Mouse (Mus musculus) neural tube, embryonic 11.5 days (tissue): Measurements from ENCODE around the gene Kalrn. TPM values are rescaled to one million over a fixed set of nuclear protein-coding genes. Genes with fewer than 3 reads are reported as not detected.

Experiments used
- ATAC-seq: fragments of 200-750 bp; cut with Nextera tagmentation; 2 replicates; pipeline ENCODE4 v1.8.0; 2017; ENCODE audit warnings: moderate number of reproducible peaks, mild to moderate bottlenecking, moderate TSS enrichment, moderate library complexity; ENCODE audit not compliant: insufficient read depth, low FRiP score, low TSS enrichment
- DNase-seq: peaks from one replicate; pipeline ENCODE4 v3.0.0-alpha.2; 2015; ENCODE audit warnings: low spot score
- H3K27ac ChIP-seq: fragments of 300-500 bp; sonication (generic); 2 replicates; pipeline ENCODE4 v1.5.1; 2014; ENCODE audit warnings: low read depth, mild to moderate bottlenecking, low read length
- H3K27me3 ChIP-seq: fragments of 300-500 bp; sonication (generic); 2 replicates; pipeline ENCODE4 v1.6.1; 2014; ENCODE audit warnings: mild to moderate bottlenecking, low read length, mixed read lengths; ENCODE audit not compliant: control insufficient read depth, insufficient read depth
- H3K36me3 ChIP-seq: fragments of 300-500 bp; sonication (generic); 2 replicates; pipeline ENCODE4 v1.6.1; 2014; ENCODE audit warnings: mild to moderate bottlenecking, low read length, moderate library complexity, mixed read lengths; ENCODE audit not compliant: control insufficient read depth, insufficient read depth
- H3K4me1 ChIP-seq: fragments of 300-500 bp; sonication (generic); 2 replicates; pipeline ENCODE4 v1.6.1; 2014; ENCODE audit warnings: low read length, mixed read lengths; ENCODE audit not compliant: control insufficient read depth, insufficient read depth
- H3K4me2 ChIP-seq: fragments of 300-500 bp; sonication (generic); 2 replicates; pipeline ENCODE4 v1.6.1; 2014; ENCODE audit warnings: low read depth, mild to moderate bottlenecking, moderate library complexity
- H3K4me3 ChIP-seq: fragments of 300-500 bp; sonication (generic); 2 replicates; pipeline ENCODE4 v1.5.1; 2014; ENCODE audit warnings: low read depth, low read length
- H3K9ac ChIP-seq: fragments of 300-500 bp; sonication (generic); 2 replicates; pipeline ENCODE4 v1.6.1; 2014; ENCODE audit warnings: mild to moderate bottlenecking, low read length
- H3K9me3 ChIP-seq: fragments of 300-500 bp; sonication (generic); 2 replicates; pipeline ENCODE4 v1.6.1; 2016; ENCODE audit warnings: low read length; ENCODE audit not compliant: control insufficient read depth
- WGBS: fragments of 180-500 bp; shearing (Covaris S2); extraction: QIAGEN DNeasy Blood & Tissue Kit; methylation state at CpG from one replicate; pipeline ENCODE4 v1.1.7; 2014; 5-methylcytosine and 5-hydroxymethylcytosine counted together
- polyA plus RNA-seq: library from polyadenylated mRNA; unstranded; fragments of >200 nt; fragmentation: Nextera tagmentation; extraction: Ambion mirVana; gene quantifications from 2 replicates; pipeline ENCODE4 v1.2.1, GENCODE M21; 2014

Kalrn gene
- polyA plus RNA-seq, 1 experiment from 2014 or later, result 17.6 TPM

DNA sequence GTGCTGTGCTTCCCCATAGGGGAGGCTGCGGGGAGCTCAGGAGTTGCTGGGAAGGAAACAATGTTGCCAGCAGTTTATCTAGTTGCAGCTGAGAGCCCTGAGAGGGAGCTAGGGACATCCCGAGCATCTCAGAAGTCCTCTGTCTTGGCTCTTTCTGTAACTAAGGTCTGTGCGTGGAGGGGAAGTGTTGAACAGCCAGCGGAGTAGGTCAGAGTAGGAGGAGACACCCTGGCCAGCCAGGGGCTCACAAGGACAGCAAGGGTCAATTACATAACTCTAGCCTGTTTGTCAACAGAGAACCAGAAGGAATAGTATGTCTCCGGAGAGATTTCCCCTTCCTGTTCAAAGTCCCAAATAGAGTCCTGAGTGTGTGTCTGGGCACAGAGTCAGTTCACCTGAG is 641.2 kb downstream of the Kalrn start:
- H3K4me1 ChIP-seq, result no peaks in the 10 kb centered on the region
- H3K4me3 ChIP-seq, result no peak overlapping the region
- H3K9ac ChIP-seq, result no peak overlapping the region
- no peaks in the 10 kb centered on the region for H3K9me3 ChIP-seq
- no peak overlapping the region for H3K4me2 ChIP-seq
- no peak for DNase-seq
- no peak for ATAC-seq
- WGBS, result 81% methylated on average over 5 of the region's 5 CpGs
- H3K27ac ChIP-seq, result no peak overlapping the region
- H3K27me3 ChIP-seq, result no peaks in the 10 kb centered on the region
- no peaks in the 10 kb centered on the region for H3K36me3 ChIP-seq

DNA sequence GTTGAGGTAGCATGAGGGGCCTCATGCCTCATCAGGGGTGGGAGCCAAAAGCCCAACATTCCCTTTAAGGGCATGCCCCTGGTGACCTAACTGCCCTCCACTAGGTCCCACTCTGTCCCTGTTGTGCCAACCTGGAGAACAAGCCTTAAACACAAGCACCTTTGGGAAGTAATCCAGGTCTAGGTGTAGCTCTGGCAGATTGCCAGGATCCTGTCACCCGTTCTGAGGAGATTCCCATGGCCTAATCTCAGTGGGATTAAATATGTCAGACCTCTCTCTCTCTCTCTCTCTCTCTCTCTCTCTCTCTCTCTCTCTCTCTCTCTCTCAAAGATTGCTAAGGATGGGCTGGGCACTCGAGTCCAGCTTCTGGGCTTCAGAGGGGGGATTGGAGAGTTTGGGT is 641.6 kb downstream of the Kalrn start:
- Histone ChIP-seq H3K9me3 (no peaks in the 10 kb centered on the region), H3K4me2 (no peak overlapping the region), H3K27ac (no peak overlapping the region), H3K36me3 (no peaks in the 10 kb centered on the region), H3K4me3 (no peak overlapping the region), H3K9ac (no peak overlapping the region), H3K4me1 (no peaks in the 10 kb centered on the region), H3K27me3 (no peaks in the 10 kb centered on the region)
- ATAC-seq (no peak), DNase-seq (no peak)
- 73% methylated on average over 2 of the region's 2 CpGs for WGBS

DNA sequence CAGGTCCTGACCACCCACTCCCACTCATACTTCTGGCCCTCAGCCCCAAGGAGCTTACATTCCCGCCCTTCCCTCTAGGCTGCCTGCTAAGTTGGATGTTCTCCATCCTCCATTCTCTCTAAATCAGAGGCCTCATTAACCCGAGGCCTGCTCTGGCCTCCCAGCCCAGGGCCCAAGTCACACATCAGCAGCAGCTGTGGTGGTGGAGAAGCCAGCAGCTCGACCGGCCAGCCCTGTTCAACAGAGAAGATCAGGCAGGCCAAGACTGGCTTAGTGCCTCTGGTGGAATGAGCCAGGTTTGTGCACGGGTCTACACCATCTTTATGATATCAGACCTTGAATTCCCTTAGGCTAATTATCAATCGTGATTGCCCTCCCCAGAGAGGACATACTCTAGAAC is 642.5 kb downstream of the Kalrn start:
- Histone ChIP-seq H3K9ac (no peak overlapping the region), H3K9me3 (no peaks in the 10 kb centered on the region), H3K4me1 (no peaks in the 10 kb centered on the region), H3K36me3 (no peaks in the 10 kb centered on the region), H3K27ac (no peak overlapping the region), H3K27me3 (no peaks in the 10 kb centered on the region), H3K4me3 (no peak overlapping the region), H3K4me2 (no peak overlapping the region)
- WGBS, result 85% methylated on average over 6 of the region's 6 CpGs
- no peak for DNase-seq
- no peak for ATAC-seq

DNA sequence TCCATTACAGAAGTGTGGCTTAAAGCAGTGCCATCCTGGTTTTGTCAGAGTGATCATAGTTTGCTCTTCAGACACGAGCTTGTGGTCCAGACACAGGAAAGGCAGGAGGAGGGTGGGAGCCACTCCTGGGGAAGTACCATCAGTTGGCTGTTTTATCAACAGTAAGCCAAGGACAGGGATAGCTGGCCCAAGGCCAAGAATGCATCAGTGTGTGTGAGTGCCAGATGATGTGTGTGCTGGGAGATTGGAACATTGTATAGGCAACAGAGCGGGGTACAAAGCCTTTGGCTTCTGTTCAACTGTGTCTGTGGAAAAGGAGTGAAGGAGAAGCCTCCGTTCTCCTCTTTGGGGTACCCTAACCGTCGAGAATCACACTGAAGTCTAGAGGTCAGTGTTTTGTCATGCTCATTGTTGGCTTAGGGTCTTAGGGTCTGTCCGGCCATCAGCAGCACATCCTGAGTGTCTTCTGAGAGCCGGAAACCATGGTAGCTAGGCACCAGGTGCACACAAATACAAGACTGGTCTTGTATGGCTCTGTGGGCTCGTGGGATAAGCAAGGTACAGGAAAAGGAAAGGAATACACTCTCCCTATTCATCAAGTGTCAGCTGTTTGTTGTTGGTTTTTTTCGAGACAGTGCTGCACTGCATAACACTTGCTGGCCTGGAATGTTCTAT is 644.4 kb downstream of the Kalrn start:
- Histone ChIP-seq H3K9me3 (no peaks in the 10 kb centered on the region), H3K4me2 (no peak overlapping the region), H3K36me3 (no peaks in the 10 kb centered on the region), H3K9ac (no peak overlapping the region), H3K4me1 (no peaks in the 10 kb centered on the region), H3K4me3 (no peak overlapping the region), H3K27me3 (no peaks in the 10 kb centered on the region), H3K27ac (no peak overlapping the region)
- no peak for ATAC-seq
- no peak for DNase-seq
- 85% methylated on average over 9 of the region's 9 CpGs for WGBS

DNA sequence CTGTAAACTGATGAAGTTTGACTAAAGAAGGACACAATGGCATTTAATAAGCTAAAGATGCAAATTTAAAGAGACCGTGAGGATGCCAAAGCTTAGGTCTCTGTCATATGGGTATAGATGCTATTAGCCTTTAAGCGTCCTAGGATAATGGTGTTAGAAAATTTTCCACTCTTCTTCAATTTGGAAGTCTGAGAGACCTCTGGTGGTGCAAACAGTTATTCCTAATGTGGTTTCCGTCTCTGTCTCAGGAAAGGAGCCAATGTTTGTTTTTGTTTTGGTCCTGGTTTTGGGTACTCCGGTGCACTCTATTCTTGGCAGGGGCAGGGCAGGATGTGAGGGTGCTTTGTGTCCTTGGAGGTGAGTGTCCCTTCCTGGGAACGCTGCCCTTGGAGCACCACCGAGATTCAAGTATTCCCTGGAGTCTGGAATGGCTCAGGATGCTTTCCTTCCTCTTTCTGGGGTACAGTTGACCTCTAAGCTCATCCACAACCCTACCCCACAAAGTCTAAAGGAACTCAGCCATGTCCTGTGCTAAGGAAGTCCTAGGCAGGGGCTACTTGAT is 646.0 kb downstream of the Kalrn start:
- DNase-seq (no peak), ATAC-seq (no peak)
- H3K4me2 ChIP-seq, result no peak overlapping the region
- H3K4me1 ChIP-seq, result no peaks in the 10 kb centered on the region; the same call in 1 of the 2 replicates
- H3K9me3 ChIP-seq, result no peaks in the 10 kb centered on the region
- H3K27ac ChIP-seq, result no peak overlapping the region
- WGBS, result 80% methylated on average over 6 of the region's 6 CpGs
- no peak overlapping the region for H3K9ac ChIP-seq
- no peaks in the 10 kb centered on the region for H3K36me3 ChIP-seq
- no peak overlapping the region for H3K4me3 ChIP-seq
- H3K27me3 ChIP-seq, result no peaks in the 10 kb centered on the region

DNA sequence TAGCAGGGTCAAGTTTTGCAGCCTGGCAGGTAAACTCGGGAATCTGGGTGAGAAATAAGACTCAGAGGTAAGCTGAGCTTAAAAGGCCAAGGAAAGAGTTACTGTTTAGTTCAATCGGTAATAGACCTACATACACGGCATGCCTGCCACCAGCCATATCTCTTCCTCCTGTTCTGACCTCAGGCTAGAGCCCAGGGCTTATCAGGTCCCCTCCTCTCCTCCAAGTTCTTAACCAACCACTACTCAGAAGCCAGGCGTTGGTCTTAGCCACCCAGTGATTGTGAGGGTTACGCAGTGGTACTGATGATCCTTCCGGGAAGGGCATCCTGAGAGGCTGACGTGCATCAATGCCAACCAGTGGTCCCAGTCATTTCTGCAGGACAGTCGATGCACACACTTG is 649.6 kb downstream of the Kalrn start:
- H3K27me3 ChIP-seq, result no peaks in the 10 kb centered on the region
- DNase-seq (no peak), ATAC-seq (no peak)
- H3K4me3 ChIP-seq, result no peak overlapping the region
- WGBS, result 87% methylated on average over 8 of the region's 8 CpGs
- no peaks in the 10 kb centered on the region for H3K9me3 ChIP-seq
- H3K36me3 ChIP-seq, result no peaks in the 10 kb centered on the region
- no peak overlapping the region for H3K27ac ChIP-seq
- no peak overlapping the region for H3K4me2 ChIP-seq
- H3K9ac ChIP-seq, result no peak overlapping the region
- H3K4me1 ChIP-seq, result no peaks in the 10 kb centered on the region; the same call in 1 of the 2 replicates

DNA sequence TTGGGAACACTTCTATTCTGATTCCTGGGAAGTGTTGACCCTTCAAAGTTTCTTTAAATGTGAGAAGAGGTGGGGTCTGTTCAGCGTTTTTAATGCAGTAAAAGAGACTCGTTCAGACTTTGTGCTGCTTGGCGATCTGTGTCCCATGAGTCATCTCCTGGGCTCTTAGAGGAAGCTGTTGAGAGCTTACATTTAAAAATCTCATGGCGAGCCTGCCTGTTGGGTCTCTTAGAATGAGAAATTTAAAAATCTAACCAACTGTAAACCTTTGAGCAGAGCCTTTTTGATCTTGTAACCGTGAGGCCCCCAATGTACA is 650.4 kb downstream of the Kalrn start:
- no peak overlapping the region for H3K4me3 ChIP-seq
- H3K9ac ChIP-seq, result no peak overlapping the region

DNA sequence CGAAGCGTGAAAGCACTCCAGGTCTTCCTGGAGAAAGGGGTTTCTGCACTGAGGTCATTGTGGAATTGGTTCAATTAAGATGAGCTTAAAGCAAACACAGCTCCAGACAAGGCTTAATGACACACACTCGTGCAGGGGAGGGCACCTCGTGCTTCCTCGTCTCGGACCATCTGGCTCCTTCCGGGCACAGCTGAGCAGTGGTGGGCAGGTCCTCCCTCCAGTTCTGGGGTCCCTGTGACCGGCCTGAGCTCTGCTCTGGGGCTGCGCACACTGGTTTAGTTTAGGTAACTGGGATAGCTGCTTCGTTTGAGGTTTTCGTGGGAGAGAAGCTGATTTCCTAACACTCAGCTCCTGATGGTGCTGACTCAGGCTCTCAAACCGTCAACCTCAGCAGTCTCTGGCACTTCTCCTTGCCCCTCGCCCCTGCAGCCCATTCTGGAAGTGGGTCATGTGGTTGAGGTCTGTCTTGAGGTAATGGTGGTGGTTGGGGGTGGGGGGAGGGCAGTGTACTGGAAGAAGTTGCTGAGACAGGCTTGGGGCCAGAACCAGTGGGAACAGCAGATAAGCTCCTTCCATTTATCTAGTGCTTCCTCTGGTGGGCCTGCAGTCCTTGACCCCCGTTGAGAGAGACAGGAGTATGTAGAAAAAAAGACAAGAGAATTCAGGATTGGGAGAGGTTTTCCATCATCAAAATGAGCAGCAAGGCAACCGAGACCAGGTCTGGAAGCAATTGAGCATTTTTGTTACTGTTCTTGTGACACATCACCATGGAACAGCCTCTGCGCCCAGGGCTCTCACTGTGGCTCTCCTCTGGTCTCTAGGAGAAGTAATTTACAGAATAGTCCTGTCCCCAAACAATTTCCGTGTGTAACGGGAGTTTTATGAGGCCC is 651.0 kb downstream of the Kalrn start:
- Histone ChIP-seq H3K9ac (no peak overlapping the region), H3K4me1 (no peaks in the 10 kb centered on the region; the same call in 1 of the 2 replicates), H3K4me2 (no peak overlapping the region), H3K27me3 (no peaks in the 10 kb centered on the region), H3K27ac (no peak overlapping the region), H3K9me3 (no peaks in the 10 kb centered on the region), H3K4me3 (no peak overlapping the region), H3K36me3 (no peaks in the 10 kb centered on the region)
- DNase-seq (no peak), ATAC-seq (no peak)
- WGBS, result 35% methylated on average over 18 of the region's 18 CpGs

More for the DNA sequence above, 650.4 kb downstream of the Kalrn start:
- H3K27me3 ChIP-seq, result no peaks in the 10 kb centered on the region
- H3K27ac ChIP-seq, result no peak overlapping the region
- DNase-seq, result no peak
- H3K4me1 ChIP-seq, result no peaks in the 10 kb centered on the region; the same call in 1 of the 2 replicates
- H3K9me3 ChIP-seq, result no peaks in the 10 kb centered on the region
- ATAC-seq, result no peak
- WGBS, result 44% methylated on average over 5 of the region's 5 CpGs
- H3K4me2 ChIP-seq, result no peak overlapping the region
- no peaks in the 10 kb centered on the region for H3K36me3 ChIP-seq
